Mouse (Mus musculus): ENCODE data around the gene Gm14214.

- TF ChIP-seq POLR2A (IDR thresholded peaks at IDR 0.05; ENCODE audit: borderline replicate concordance, insufficient read depth, low read length) (no peak), CTCF (IDR thresholded peaks at IDR 0.05; ENCODE audit: borderline replicate concordance, insufficient read depth, low read depth, low read length) (no peak)
These were observed 33.5 kb upstream of the Gm14214 start for GRCm38 (mm10) chr2:154803372-154803771.
